ENCODE assay signal across 8 mouse cellular contexts in genomic region chr7:30194101-30194831, GRCm38 (mm10). TPM values are rescaled to one million over a fixed set of nuclear protein-coding genes. Genes with fewer than 3 reads are reported as not detected.
DNase-seq lines count a peak whose midpoint lies in the region; ATAC-seq lines count a peak whose summit lies in the region.

No protein-coding gene starts in this region.

- intact Hi-C loops in left cerebral cortex, postnatal 4 days (cut with DNase I), result no loop called here

- no peaks in the 10 kb centered on the region for H3K27me3 ChIP-seq in embryonic facial prominence, embryonic 15.5 days
- H3K27me3 ChIP-seq in midbrain, embryonic 12.5 days, result no peaks in the 10 kb centered on the region

- H3K4me3 ChIP-seq in embryonic facial prominence, embryonic 15.5 days (replicated peaks), result peak overlapping the region; percentile 76
- H3K4me3 ChIP-seq in midbrain, embryonic 12.5 days, result peak overlapping the region; percentile 78

- peak; percentile 63 to 70 for DNase-seq in layer of hippocampus, postnatal 10 days (ENCODE audit: low spot score in 2 of 2)
- no peak for DNase-seq in layer of hippocampus, adult 8-10 months (ENCODE audit: low spot score in 2 of 2)
- DNase-seq in adrenal gland, postnatal 14 days, result peak; percentile 74
- peak; percentile 69 for DNase-seq in heart, postnatal 4 days
- peak; percentile 56 for DNase-seq in left cerebral cortex, postnatal 4 days
- DNase-seq in testis, postnatal 10 days (ENCODE audit: low spot score), result peak; percentile 78

- under 1% methylated on average over 26 of the region's 26 CpGs for WGBS in embryonic facial prominence, embryonic 15.5 days
- under 1% methylated on average over 26 of the region's 26 CpGs for WGBS in midbrain, embryonic 12.5 days

- peaks cover 31% of the 10 kb centered on the region for H3K36me3 ChIP-seq in embryonic facial prominence, embryonic 15.5 days
- H3K36me3 ChIP-seq in midbrain, embryonic 12.5 days, result peaks cover 29% of the 10 kb centered on the region

- peak; percentile 31 for ATAC-seq in embryonic facial prominence, embryonic 15.5 days (ENCODE audit: insufficient number of reproducible peaks, low FRiP score, low TSS enrichment, low read depth)
- peak; percentile 10 for ATAC-seq in midbrain, embryonic 12.5 days (ENCODE audit: low FRiP score, low read depth)

- peaks cover 24% of the 10 kb centered on the region for H3K4me1 ChIP-seq in embryonic facial prominence, embryonic 15.5 days
- peaks cover 18% of the 10 kb centered on the region for H3K4me1 ChIP-seq in midbrain, embryonic 12.5 days

- peak overlapping the region; percentile 67 for H3K4me2 ChIP-seq in embryonic facial prominence, embryonic 15.5 days (replicated peaks)
- H3K4me2 ChIP-seq in midbrain, embryonic 12.5 days (replicated peaks), result peak overlapping the region; percentile 85

- no peaks in the 10 kb centered on the region for H3K9me3 ChIP-seq in embryonic facial prominence, embryonic 15.5 days (replicated peaks)
- no peaks in the 10 kb centered on the region for H3K9me3 ChIP-seq in midbrain, embryonic 12.5 days

- H3K27ac ChIP-seq in embryonic facial prominence, embryonic 15.5 days (replicated peaks), result peak overlapping the region; percentile 93
- H3K27ac ChIP-seq in midbrain, embryonic 12.5 days (replicated peaks), result peak overlapping the region; percentile 65

- H3K9ac ChIP-seq in embryonic facial prominence, embryonic 15.5 days, result peak overlapping the region; percentile 73
- H3K9ac ChIP-seq in midbrain, embryonic 12.5 days (replicated peaks), result peak overlapping the region; percentile 78

RNA-seq across cellular contexts. Expression of gene Capns1, which starts 4.3 kb away (rescaled TPM):
- 100 to 1,000 TPM; 215 to 229 TPM for total RNA-seq in layer of hippocampus, postnatal 10 days (2021)
- total RNA-seq in layer of hippocampus, adult 8-10 months (2022), result 100 to 1,000 TPM; 196 to 240 (median 227) TPM
- total RNA-seq in adrenal gland, postnatal 14 days (2021), result 526 and 534 TPM in 2 replicates
- polyA plus RNA-seq in embryonic facial prominence, embryonic 15.5 days (2015; fragmentation: Nextera tagmentation; extraction: Ambion mirVana), result 111 and 113 TPM in 2 replicates
- 100 to 1,000 TPM; 251 to 261 TPM for total RNA-seq in heart, postnatal 4 days (2021)
- 100 to 1,000 TPM; 193 to 198 TPM for total RNA-seq in left cerebral cortex, postnatal 4 days (2021)
- 59.8 and 61.6 TPM in 2 replicates for polyA plus RNA-seq in midbrain, embryonic 12.5 days (2016; fragmentation: Nextera tagmentation; extraction: Ambion mirVana)

RNA-seq across cellular contexts. Expression of gene Cox7a1, which starts 10.3 kb away (rescaled TPM):
- total RNA-seq in layer of hippocampus, postnatal 10 days (2021), result 1 to 10 TPM; 5.3 to 5.6 TPM
- total RNA-seq in layer of hippocampus, adult 8-10 months (2022), result 1 to 10 TPM; 4.4 to 6.9 (median 5.1) TPM
- 1,359 and 1,375 TPM in 2 replicates for total RNA-seq in adrenal gland, postnatal 14 days (2021)
- polyA plus RNA-seq in embryonic facial prominence, embryonic 15.5 days (2015; fragmentation: Nextera tagmentation; extraction: Ambion mirVana), result 6.4 and 6.5 TPM in 2 replicates
- total RNA-seq in heart, postnatal 4 days (2021), result 100 to 1,000 TPM; 693 to 795 TPM
- total RNA-seq in left cerebral cortex, postnatal 4 days (2021), result 1 to 10 TPM; 1.5 to 2.0 TPM
- polyA plus RNA-seq in midbrain, embryonic 12.5 days (2016; fragmentation: Nextera tagmentation; extraction: Ambion mirVana), result 0.74 and 4.1 TPM in 2 replicates

RNA-seq across cellular contexts. Expression of gene Zfp146, which starts 24.7 kb away (rescaled TPM):
- 10 to 100 TPM; 52.7 to 56.3 TPM for total RNA-seq in layer of hippocampus, postnatal 10 days (2021)
- total RNA-seq in layer of hippocampus, adult 8-10 months (2022), result 10 to 100 TPM; 49.0 to 54.7 (median 50.3) TPM
- 57.8 and 63.1 TPM in 2 replicates for total RNA-seq in adrenal gland, postnatal 14 days (2021)
- 13.6 and 17.7 TPM in 2 replicates for polyA plus RNA-seq in embryonic facial prominence, embryonic 15.5 days (2015; fragmentation: Nextera tagmentation; extraction: Ambion mirVana)
- total RNA-seq in heart, postnatal 4 days (2021), result 10 to 100 TPM; 45.3 to 46.6 TPM
- total RNA-seq in left cerebral cortex, postnatal 4 days (2021), result 10 to 100 TPM; 66.8 to 68.1 TPM
- 19.0 and 20.2 TPM in 2 replicates for polyA plus RNA-seq in midbrain, embryonic 12.5 days (2016; fragmentation: Nextera tagmentation; extraction: Ambion mirVana)

RNA-seq across cellular contexts. Expression of gene Polr2i, which starts 37.5 kb away (rescaled TPM):
- total RNA-seq in layer of hippocampus, postnatal 10 days (2021), result 10 to 100 TPM; 57.5 to 71.1 TPM
- total RNA-seq in layer of hippocampus, adult 8-10 months (2022), result 10 to 100 TPM; 49.2 to 52.5 (median 49.3) TPM
- total RNA-seq in adrenal gland, postnatal 14 days (2021), result 95.5 and 99.4 TPM in 2 replicates
- 155 and 160 TPM in 2 replicates for polyA plus RNA-seq in embryonic facial prominence, embryonic 15.5 days (2015; fragmentation: Nextera tagmentation; extraction: Ambion mirVana)
- total RNA-seq in heart, postnatal 4 days (2021), result 10 to 100 TPM; 61.9 to 70.3 TPM
- 10 to 100 TPM; 94.9 to 96.9 TPM for total RNA-seq in left cerebral cortex, postnatal 4 days (2021)
- polyA plus RNA-seq in midbrain, embryonic 12.5 days (2016; fragmentation: Nextera tagmentation; extraction: Ambion mirVana), result 151 and 156 TPM in 2 replicates

RNA-seq across cellular contexts. Expression of gene Tbcb, which starts 37.8 kb away (rescaled TPM):
- total RNA-seq in layer of hippocampus, postnatal 10 days (2021), result 100 to 1,000 TPM; 157 to 171 TPM
- 100 to 1,000 TPM; 110 to 130 (median 118) TPM for total RNA-seq in layer of hippocampus, adult 8-10 months (2022)
- 67.7 and 75.4 TPM in 2 replicates for total RNA-seq in adrenal gland, postnatal 14 days (2021)
- polyA plus RNA-seq in embryonic facial prominence, embryonic 15.5 days (2015; fragmentation: Nextera tagmentation; extraction: Ambion mirVana), result 172 and 177 TPM in 2 replicates
- 10 to 100 TPM; 77.2 to 78.9 TPM for total RNA-seq in heart, postnatal 4 days (2021)
- total RNA-seq in left cerebral cortex, postnatal 4 days (2021), result 100 to 1,000 TPM; 229 to 238 TPM
- polyA plus RNA-seq in midbrain, embryonic 12.5 days (2016; fragmentation: Nextera tagmentation; extraction: Ambion mirVana), result 257 and 259 TPM in 2 replicates

Comparison
In these comparisons a context has a peak if more than half of its experiments do, and no peak if none do; other contexts are left out.
1. DNase-seq: peak in layer of hippocampus, postnatal 10 days (2 of 2), adrenal gland, postnatal 14 days (single experiment), heart, postnatal 4 days (single experiment), left cerebral cortex, postnatal 4 days (single experiment) and testis, postnatal 10 days (single experiment); none in layer of hippocampus, adult 8-10 months (0 of 2).
2. RNA of gene Cox7a1, which starts 10.3 kb away (total RNA-seq): 1,359 to 1,375 TPM in adrenal gland, postnatal 14 days and 693 to 795 TPM in heart, postnatal 4 days; 5.3 to 5.6 TPM in layer of hippocampus, postnatal 10 days, 4.4 to 6.9 TPM in layer of hippocampus, adult 8-10 months and 1.5 to 2.0 TPM in left cerebral cortex, postnatal 4 days; every median in the first group is over 10 times any median in the second.